ENCODE assay signal across 8 mouse cellular contexts in genomic region chr5:145190875-145191798, GRCm38 (mm10). TPM values are rescaled to one million over a fixed set of nuclear protein-coding genes. Genes with fewer than 3 reads are reported as not detected.
A peak's percentile ranks its signal among the peaks of the same experiment; 100 is the strongest.
DNase-seq lines count a peak whose midpoint lies in the region; ATAC-seq and TF ChIP-seq lines count a peak whose summit lies in the region.

No protein-coding gene starts in this region.

- no peak for TF ChIP-seq CTCF in Patski (IDR thresholded peaks at IDR 0.05)

- no peaks in the 10 kb centered on the region for H3K9me3 ChIP-seq in hindbrain, embryonic 12.5 days (replicated peaks)

- H3K27ac ChIP-seq in hindbrain, embryonic 12.5 days = peak overlapping the region; percentile 86

- CTCF ChIA-PET in Patski (lab: Charles Lee) = interaction anchor here (1.4 to 3.2 kb wide), 4 partner anchors 10 to 24 kb away, joined by 3 to 9 read pairs (median 5); partner anchors contain the start of genes Cpsf4, Ptcd1 and Zkscan14

- peak; percentile 38 for DNase-seq in Patski (ENCODE audit: low read depth, low spot score)
- DNase-seq in cerebellum, postnatal 10 days = peak; percentile 95 to 97
- peak; percentile 84 to 86 for DNase-seq in frontal cortex, postnatal 10 days (ENCODE audit: low spot score in 2 of 2)
- DNase-seq in layer of hippocampus, postnatal 14 days (ENCODE audit: low spot score in 2 of 2) = peak; percentile 86 to 93
- peak; percentile 96 for DNase-seq in lung, postnatal 10 days
- DNase-seq in ovary, postnatal 14 days (ENCODE audit: low spot score) = peak; percentile 86
- peak; percentile 74 to 76 for DNase-seq in thymus, postnatal 10 days (ENCODE audit: low spot score in 2 of 2)

- peak overlapping the region; percentile 83 for H3K4me3 ChIP-seq in hindbrain, embryonic 12.5 days

- H3K9ac ChIP-seq in hindbrain, embryonic 12.5 days = peak overlapping the region; percentile 91

- peaks cover 39% of the 10 kb centered on the region for H3K36me3 ChIP-seq in hindbrain, embryonic 12.5 days

- H3K27me3 ChIP-seq in Patski = no peaks in the 10 kb centered on the region
- H3K27me3 ChIP-seq in hindbrain, embryonic 12.5 days = no peaks in the 10 kb centered on the region

- H3K4me2 ChIP-seq in hindbrain, embryonic 12.5 days (replicated peaks) = peak overlapping the region; percentile 65

- ATAC-seq in Patski = peak; percentile 73
- ATAC-seq in hindbrain, embryonic 12.5 days (ENCODE audit: low FRiP score) = peak; percentile 91

- WGBS in hindbrain, embryonic 12.5 days = 2% methylated on average over 41 of the region's 41 CpGs

- POLR2A ChIA-PET in Patski (lab: Charles Lee) = interaction anchor here (0.6 to 1.5 kb wide), 3 partner anchors 14 to 1109 kb away, joined by 3 to 7 read pairs (median 6); partner anchors contain the start of gene Zkscan5

- in situ Hi-C loops in Patski (cut with MboI; ENCODE audit: low pct_unique_long_range_greater_than_20kb) = no loop called here

- H3K4me1 ChIP-seq in hindbrain, embryonic 12.5 days = peaks cover 25% of the 10 kb centered on the region

RNA-seq across cellular contexts. Expression of gene Atp5j2, which starts 0.7 kb away (rescaled TPM):
- polyA plus RNA-seq in Patski (2021) = 581 TPM
- polyA plus RNA-seq in hindbrain, embryonic 12.5 days (2016; fragmentation: Nextera tagmentation; extraction: Ambion mirVana) = 476 and 529 TPM in 2 replicates
- 100 to 1,000 TPM; 292 to 295 TPM for total RNA-seq in layer of hippocampus, postnatal 14 days (2021)

RNA-seq across cellular contexts. Expression of gene Zkscan14, which starts 10.5 kb away (rescaled TPM):
- 11.6 TPM for polyA plus RNA-seq in Patski (2021)
- 10.5 and 11.3 TPM in 2 replicates for polyA plus RNA-seq in hindbrain, embryonic 12.5 days (2016; fragmentation: Nextera tagmentation; extraction: Ambion mirVana)
- 1 to 10 TPM; 9.0 to 9.8 TPM for total RNA-seq in layer of hippocampus, postnatal 14 days (2021)

RNA-seq across cellular contexts. Expression of gene Zkscan5, which starts 13.2 kb away (rescaled TPM):
- polyA plus RNA-seq in Patski (2021) = 14.0 TPM
- 17.9 and 20.2 TPM in 2 replicates for polyA plus RNA-seq in hindbrain, embryonic 12.5 days (2016; fragmentation: Nextera tagmentation; extraction: Ambion mirVana)
- 10 to 100 TPM; 11.9 to 12.7 TPM for total RNA-seq in layer of hippocampus, postnatal 14 days (2021)

RNA-seq across cellular contexts. Expression of gene Cpsf4, which starts 24.1 kb away (rescaled TPM):
- polyA plus RNA-seq in Patski (2021) = 33.9 TPM
- polyA plus RNA-seq in hindbrain, embryonic 12.5 days (2016; fragmentation: Nextera tagmentation; extraction: Ambion mirVana) = 58.1 and 58.4 TPM in 2 replicates
- total RNA-seq in layer of hippocampus, postnatal 14 days (2021) = 10 to 100 TPM; 27.6 to 28.4 TPM

RNA-seq across cellular contexts. Expression of gene Ptcd1, which starts 24.2 kb away (rescaled TPM):
- polyA plus RNA-seq in Patski (2021) = 16.9 TPM
- polyA plus RNA-seq in hindbrain, embryonic 12.5 days (2016; fragmentation: Nextera tagmentation; extraction: Ambion mirVana) = 20.6 and 21.3 TPM in 2 replicates
- 10 to 100 TPM; 14.1 to 15.2 TPM for total RNA-seq in layer of hippocampus, postnatal 14 days (2021)

Comparison
In these comparisons a context has a peak if more than half of its experiments do, and no peak if none do; other contexts are left out.
1. Peak in every context shown above with its lines: DNase-seq, ATAC-seq, H3K4me3 ChIP-seq and H3K27ac ChIP-seq.
2. DNase-seq: peak in every context shown above with its lines; median percentile 96 in cerebellum, postnatal 10 days; 96 in lung, postnatal 10 days; 90 in layer of hippocampus, postnatal 14 days; 86 in ovary, postnatal 14 days; 85 in frontal cortex, postnatal 10 days; 75 in thymus, postnatal 10 days; 38 in Patski.